Mouse (Mus musculus) spleen, postnatal 14 days (tissue): ENCODE results near the gene Lcn4.

ENCODE experiments used
- DNase-seq, 2 experiments: peaks; one replicate each; pipeline ENCODE4 v3.0.0; 2021 to 2022; ENCODE audit warnings: low spot score in 2 of 2

Gene Lcn4

DNA sequence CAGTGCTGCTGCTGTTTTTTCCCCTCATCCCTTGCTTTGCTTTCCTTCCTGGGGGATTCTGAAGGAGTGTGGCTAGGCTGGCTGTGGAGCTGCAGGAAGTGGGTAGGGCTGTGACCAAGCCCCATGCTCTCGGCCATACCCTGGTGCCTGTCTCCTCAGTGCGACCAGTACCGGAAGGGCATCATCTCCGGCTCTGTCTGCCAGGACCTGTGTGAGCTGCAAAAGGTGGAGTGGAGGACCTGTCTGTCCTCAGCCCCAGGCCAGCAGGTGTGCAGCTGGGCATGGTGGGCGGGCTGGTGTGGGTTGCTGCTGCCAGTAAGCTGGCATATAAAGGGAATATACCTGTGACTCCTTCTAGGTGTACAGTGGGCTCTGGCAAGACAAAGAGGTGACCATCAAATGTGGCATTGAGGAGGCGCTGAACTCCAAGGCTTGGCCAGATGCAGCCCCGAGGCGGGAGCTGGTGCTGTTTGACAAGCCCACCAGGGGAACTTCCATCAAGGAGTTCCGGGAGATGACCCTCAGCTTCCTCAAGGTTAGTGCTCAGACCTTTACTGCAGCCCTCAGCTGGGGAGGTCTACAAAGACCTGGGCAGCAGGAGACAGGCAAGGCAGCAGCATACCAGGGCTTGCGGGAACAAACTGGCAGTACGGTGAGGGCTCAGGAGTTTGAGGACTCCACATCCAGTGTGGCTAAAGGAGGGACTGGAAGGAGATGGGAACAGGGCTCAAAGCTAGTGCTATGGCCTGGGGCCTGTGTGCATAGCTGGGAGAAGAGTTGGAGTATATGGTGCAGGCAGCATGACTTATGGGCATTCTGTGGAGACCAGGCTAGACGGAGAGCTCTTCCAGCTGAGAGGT is 36.2 kb downstream of the Lcn4 start:
- DNase-seq, result no peak

DNA sequence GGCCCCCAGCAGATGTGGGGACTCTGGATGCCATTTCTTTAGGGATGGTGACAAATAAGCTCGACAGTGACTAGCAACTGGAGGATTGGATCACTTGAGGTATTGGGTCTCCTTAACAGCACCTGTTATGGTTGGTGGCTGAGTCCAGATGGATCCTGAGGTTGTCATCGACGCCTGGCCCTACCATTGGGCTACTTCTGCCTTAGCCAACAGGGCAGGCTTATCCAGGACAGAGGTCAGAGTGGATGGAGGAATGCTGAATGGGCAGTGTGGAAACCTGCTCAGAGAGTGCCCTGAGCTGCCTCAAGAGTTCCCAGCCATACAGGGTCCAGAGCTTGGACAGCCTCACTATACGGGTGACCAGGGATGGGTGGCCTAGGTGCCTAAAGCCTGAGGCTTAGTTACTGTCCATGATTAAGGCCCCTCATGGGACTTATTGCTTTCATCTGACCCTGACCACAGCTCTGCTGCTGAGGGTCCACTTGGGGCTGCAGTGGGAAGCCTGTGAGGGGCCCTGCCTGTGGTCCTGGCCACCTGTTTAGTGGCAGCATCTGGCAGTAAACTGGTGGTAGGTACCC is 37.0 kb downstream of the Lcn4 start:
- DNase-seq, result no peak

DNA sequence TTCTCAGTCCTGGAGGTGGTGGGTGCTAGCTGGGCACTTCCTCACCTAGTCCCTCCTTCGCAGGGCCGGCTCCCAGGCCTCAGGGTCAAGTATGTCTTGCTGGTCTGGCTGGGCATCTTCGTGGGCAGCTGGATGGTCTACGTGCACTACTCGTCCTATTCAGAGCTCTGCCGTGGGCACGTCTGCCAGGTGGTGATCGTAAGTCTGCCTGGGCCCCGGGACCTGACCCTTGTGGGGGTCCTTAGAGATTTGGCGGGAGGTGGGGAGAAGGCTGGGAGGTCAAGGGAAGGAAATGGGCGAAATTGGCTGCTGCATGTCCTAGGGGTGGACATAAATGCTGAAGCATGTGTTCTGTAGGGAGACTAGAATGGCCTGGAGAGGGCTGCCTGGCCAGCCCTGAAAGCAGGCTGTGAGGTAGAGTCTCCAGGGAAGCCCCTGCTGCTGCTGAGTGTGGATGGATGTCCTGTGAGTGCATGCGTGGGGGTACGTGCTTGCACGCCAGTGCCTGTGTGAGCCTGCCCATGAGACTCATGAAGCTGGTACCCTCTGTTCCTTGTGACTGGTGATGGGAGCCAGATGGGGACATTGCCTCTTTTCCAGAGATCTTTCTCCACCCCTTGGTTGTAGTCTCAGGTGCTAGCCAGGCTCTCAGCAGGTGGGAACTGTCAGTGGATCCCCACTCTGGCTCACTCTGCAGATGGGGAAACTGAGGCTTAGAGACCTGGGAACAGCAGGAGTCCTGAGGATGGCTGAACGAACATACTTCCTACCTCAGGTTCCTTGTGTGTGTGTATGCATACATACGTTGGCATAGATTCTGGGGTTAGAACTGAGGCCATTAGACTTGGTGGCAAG is 38.3 kb downstream of the Lcn4 start:
- no peak for DNase-seq

DNA sequence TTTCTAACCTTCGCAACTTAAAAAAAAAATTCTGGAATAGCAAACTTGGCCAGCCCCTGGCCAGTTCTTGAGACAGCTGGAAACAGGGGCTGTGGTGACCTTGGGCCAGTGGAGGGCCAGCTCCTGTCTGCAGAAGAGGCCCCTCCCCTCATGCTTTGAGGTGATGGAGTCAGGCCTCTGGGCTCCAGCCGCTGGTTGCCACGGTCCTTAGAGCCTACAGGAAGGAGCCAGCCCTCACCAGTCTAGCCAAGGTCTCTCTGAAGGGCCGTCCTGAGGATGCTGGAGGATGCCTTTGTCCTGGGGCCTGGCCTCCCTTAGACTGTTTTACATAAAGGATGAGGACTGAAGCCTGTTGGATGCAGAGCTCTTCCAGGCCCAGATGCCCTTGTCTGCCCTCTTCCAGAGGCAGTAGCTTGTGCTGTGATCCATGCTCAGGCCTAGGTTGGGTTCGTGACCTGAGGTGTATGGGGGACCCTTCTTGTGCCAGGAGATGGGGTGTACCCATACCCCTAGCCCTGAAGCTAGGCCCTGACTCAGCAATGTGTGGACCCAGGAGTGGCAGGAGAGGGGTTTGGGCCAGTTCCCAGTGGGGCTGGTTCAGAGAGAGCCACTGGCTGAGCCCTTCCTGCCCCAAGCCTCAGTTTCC is 42.2 kb downstream of the Lcn4 start:
- DNase-seq, result no peak

DNA sequence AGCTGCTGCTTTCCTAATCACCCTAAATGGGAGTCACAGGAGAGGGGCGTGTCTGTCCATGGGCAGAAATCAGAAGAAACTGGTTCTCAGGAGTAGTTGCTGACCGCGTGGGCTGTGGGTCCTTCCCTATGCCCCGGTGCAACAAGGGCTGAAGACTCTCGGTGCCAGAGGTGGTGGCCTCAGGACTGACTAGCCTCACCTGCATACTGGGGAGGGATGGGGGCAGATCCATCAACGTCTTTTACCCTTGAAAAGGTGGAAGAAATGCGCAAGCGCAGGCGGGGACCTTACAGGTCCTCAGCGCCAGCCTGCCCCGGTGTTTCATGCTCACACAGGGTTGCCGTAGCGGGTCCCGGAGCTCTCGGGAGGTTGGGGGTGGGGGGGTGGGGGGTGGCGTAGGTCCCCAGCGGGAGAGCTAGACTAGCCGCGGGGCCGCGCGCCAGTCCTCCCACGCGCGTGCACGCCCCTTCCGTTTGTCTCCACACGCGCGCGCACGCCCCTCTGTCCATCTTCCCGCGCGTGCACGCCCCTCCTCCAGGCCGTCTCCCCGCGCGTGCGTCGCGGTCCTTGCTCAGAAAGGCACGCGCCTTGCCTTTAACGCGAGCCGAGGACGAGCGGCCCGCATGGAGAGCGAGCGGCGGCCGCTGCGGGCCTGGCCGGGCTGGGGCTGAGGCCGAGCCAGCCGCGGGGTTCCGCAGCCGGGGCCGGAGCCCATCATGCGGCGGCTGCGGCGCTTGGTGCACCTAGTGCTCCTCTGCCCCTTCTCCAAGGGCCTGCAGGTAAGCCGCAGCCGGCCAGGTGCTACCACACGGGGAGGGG is 43.0 kb downstream of the Lcn4 start, which contains the start of gene Fam69b:
Gene Fam69b, plus strand, starts transcription at position 537 of the 819 bp plus-strand sequence.
- DNase-seq, result no peak

DNA sequence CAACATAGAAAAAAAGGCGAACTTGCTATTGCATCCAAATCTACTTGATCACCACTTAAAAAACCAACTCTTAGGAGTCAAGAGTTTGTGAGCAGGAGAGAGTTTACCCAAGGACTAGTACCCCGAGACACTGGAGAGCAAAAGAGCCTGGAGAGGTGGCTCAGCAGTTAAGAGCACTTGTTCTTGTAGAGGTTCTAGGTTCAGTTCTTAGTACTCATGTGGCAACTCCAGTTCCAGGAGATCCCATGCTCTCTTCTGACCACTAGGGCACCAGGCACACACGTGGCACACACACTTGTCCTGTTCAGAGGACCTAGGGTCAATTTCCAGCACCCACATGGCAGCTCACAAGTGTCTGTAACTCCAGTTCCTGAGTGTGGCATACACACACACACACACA is 45.0 kb downstream of the Lcn4 start:
- DNase-seq, result no peak

DNA sequence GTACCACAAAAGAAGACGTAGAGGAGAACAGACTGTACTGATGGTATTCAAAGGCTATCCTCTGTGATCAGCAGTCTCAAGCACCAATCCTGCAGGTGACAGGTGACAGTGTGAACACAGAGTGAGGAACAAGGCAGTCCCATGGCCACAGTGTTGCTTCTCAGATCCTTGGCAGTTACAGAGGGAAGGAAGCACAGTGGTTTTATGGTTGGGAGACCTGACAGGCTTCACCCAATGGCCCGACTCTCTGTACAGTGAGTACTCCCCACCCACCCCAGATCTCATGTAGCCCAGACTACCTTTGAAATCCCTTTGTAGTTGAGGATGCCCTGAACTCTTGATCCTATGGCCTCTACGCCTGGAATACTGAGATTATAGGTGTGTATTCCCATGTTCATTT is 45.7 kb downstream of the Lcn4 start:
- DNase-seq, result no peak

DNA sequence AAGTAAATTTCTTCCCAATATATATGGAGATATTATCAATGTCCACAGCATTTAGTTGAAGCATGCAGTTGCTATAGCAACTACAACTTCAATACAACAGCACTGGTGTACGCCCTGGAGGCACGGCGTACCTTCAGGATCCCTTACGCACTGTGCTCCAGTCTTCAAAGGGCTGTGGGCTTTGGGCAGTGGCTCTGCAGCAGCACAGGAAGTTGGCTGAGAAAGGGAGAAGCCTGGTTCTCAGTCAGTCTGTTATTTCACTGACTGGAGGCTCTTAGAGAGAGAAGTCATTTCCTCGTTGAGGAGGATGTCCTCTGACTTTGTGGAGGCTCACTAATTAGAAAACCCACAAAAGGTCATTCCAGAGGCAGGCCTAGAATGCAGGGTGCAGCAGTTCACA is 48.1 kb downstream of the Lcn4 start:
- DNase-seq, result no peak

DNA sequence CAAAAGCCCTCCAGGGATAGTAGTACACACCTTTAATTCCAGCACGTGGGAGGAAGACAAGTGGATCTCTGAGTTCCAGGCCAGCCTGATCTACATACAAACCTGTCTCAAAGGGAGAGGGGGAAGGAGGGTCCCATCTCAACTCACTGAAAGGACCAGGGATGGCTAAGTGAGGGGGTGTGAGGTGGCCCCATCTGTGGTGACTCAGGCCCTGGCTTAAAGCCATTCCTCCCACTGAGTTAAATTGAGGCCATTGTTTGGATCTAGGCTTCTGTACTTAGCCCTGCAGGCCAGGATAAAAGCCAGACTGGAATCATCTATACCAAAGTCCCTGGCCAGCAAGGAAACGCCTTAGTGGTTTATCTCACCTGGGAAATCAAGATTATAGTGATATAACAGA is 49.8 kb downstream of the Lcn4 start:
- DNase-seq, result no peak

DNA sequence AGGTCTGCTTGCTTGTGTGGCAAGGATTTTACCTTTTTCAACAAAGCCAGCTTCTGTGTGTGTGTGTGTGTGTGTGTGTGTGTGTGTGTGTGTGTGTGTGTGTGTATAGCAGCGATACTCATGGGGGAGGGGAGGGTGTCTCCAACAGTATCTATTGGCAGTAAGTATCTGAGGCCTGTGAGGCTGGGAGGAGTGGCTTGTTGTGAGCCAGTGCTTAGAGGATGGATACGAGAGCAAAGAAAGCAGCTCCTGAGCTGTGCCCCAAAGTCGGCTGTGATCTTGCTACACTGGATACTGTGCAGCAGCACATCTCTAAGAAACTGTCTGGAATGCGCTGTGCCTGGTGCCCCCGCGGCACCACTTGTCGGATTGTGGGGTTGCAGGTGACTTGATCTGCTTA is 53.2 kb downstream of the Lcn4 start:
- DNase-seq, result no peak
